Mouse (Mus musculus): Measurements from ENCODE around the gene Kif16b. TPM values are rescaled to one million over a fixed set of nuclear protein-coding genes. Genes with fewer than 3 reads are reported as not detected.

Kif16b gene
- polyA plus RNA-seq, 1 experiment from 2014 or later = 4.3 TPM

Other genes with a start within 250 kb of the Kif16b start
- 71.4 and 73.6 TPM in 2 replicates for gene Snrpb2, start 161.5 kb upstream of the Kif16b start, polyA plus RNA-seq (2015; fragmentation: Nextera tagmentation; extraction: Ambion mirVana)
- 0.84 and 2.4 TPM in 2 replicates for gene Otor, start 176.9 kb upstream of the Kif16b start, polyA plus RNA-seq (2015; fragmentation: Nextera tagmentation; extraction: Ambion mirVana)